Mouse (Mus musculus) small intestine, adult 2 months (tissue): ENCODE measurements around the gene Acmsd.

Source experiments
- CTCF ChIP-seq: fragments of 200-500 bp; IDR thresholded peaks from 2 replicates; pipeline ENCODE4 v1.5.1; 2012; ENCODE audit warnings: low read depth, mild to moderate bottlenecking, control low read depth, inconsistent platforms, low read length, moderate library complexity, mixed read lengths; ENCODE audit not compliant: insufficient replicate concordance, insufficient read length; ENCODE audit errors: extremely low read depth
- POLR2A ChIP-seq: fragments of 200-500 bp; IDR thresholded peaks from 2 replicates; pipeline ENCODE4 v1.6.1; 2012; ENCODE audit warnings: low read depth, mild to moderate bottlenecking, control low read depth, inconsistent platforms, low read length, moderate library complexity

DNA sequence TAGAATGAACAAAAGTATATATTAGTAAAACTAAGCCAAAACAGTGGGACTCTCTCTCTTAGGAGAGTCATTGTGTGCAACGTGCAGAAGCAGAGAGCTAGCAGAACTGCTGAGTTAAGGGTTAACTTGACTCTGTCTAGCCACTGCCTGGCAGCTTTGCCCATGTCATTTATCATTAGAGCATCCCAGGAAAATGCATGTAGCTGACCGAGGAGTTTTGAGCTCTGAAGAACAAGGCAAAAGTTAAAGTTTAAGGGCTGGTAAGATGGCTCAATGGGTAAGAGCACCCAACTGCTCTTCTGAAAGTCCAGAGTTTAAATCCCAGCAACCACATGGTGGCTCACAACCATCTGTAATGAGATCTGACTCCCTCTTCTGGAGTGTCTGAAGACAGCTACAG lies 5.6 kb upstream of the Acmsd start:
- TF ChIP-seq CTCF (no peak), POLR2A (no peak)
